Mouse (Mus musculus): ENCODE data around the gene Psmb3. TPM values are rescaled to one million over a fixed set of nuclear protein-coding genes. Genes with fewer than 3 reads are reported as not detected.

Psmb3 gene
- polyA plus RNA-seq, 1 experiment = 330 TPM

DNA sequence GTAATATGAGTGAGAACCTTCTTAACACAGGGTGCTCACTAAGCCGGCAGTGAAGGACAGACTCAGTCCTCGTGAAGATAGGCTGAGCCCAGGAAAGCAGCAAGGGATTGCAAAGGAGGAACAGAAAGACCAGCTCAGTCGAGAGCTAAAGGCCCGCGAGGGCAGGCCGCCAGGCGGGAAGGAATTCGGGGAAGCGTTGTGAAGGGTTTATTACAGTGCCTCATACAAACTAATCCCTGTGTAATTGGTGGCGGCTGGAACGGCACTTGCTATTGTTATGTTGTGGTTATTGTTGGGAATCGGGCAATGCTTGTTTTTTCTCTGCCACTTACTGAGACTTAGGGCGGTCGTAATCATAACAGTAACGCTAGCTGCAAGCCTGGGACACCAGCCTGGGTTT lies 25.8 kb upstream of the Psmb3 start:
- WGBS = 57% methylated on average over 15 of the region's 15 CpGs
- H3K27me3 ChIP-seq (ENCODE audit: control insufficient read depth, insufficient read depth, low read length) = no peaks in the 10 kb centered on the region
- peaks cover 68% of the 10 kb centered on the region for H3K36me3 ChIP-seq (ENCODE audit: control insufficient read depth, insufficient read depth, low read length)
- TF ChIP-seq POLR2A (IDR thresholded peaks at IDR 0.05; ENCODE audit: low read depth, low read length) (no peak), CTCF (IDR thresholded peaks at IDR 0.05; ENCODE audit: extremely low read depth, insufficient read length, insufficient replicate concordance, low read depth, low read length) (no peak)
- no peak overlapping the region for H3K4me3 ChIP-seq (ENCODE audit: low read depth, low read length)
- H3K4me1 ChIP-seq (ENCODE audit: control insufficient read depth, insufficient read depth, insufficient read length, low read length) = no peaks in the 10 kb centered on the region
- no peak overlapping the region for H3K27ac ChIP-seq (ENCODE audit: insufficient read depth, low read depth, low read length)

DNA sequence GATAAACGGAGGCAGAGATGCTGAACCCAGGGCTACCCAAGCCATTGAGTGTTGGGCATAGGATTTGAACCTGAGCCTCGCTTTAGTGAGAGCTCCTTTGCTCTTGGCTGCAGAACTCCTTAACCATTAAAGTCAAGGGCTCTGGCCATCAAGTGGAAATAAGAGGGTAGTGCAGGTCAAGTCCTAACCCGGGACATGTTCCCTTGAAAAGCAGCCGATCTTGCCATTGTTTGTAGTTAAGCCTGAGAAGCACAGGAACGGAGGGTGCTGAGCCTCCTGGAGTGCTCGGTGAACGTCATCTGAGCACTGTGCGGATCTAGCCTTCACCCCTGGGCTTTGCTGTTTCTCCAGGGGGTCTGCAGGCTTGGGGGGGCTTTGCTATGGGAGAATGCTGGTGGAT lies 25.4 kb upstream of the Psmb3 start:
- no peak for TF ChIP-seq CTCF (IDR thresholded peaks at IDR 0.05; ENCODE audit: extremely low read depth, insufficient read length, insufficient replicate concordance, low read depth, low read length)
- 87% methylated on average over 8 of the region's 8 CpGs for WGBS
- no peak overlapping the region for H3K4me3 ChIP-seq (ENCODE audit: low read depth, low read length)
- H3K27me3 ChIP-seq (ENCODE audit: control insufficient read depth, insufficient read depth, low read length) = no peaks in the 10 kb centered on the region
- no peak overlapping the region for H3K27ac ChIP-seq (ENCODE audit: insufficient read depth, low read depth, low read length)
- no peaks in the 10 kb centered on the region for H3K4me1 ChIP-seq (ENCODE audit: control insufficient read depth, insufficient read depth, insufficient read length, low read length)
- H3K36me3 ChIP-seq (ENCODE audit: control insufficient read depth, insufficient read depth, low read length) = peaks cover 65% of the 10 kb centered on the region

DNA sequence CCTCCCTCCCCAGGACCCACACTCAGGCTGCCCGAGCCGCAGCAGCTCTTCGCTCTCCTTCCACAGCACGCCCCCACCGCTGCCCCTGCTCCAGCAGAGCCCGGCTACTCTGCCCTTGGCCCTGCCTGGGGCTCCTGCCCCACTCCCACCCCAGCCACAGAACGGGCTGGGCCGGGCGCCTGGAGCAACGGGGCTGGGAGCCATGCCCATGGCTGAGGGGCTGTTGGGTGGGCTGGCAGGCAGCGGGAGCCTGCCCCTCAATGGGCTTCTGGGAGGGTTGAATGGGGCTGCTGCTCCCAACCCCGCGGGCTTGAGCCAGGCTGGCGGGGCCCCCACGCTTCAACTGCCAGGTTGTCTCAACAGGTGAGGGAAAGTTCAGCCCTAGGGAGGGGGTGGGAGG lies 24.9 kb upstream of the Psmb3 start:
- no peaks in the 10 kb centered on the region for H3K4me1 ChIP-seq (ENCODE audit: control insufficient read depth, insufficient read depth, insufficient read length, low read length)
- no peak overlapping the region for H3K27ac ChIP-seq (ENCODE audit: insufficient read depth, low read depth, low read length)
- no peak for TF ChIP-seq CTCF (IDR thresholded peaks at IDR 0.05; ENCODE audit: extremely low read depth, insufficient read length, insufficient replicate concordance, low read depth, low read length)
- TF ChIP-seq POLR2A (IDR thresholded peaks at IDR 0.05; ENCODE audit: low read depth, low read length) = no peak
- no peak overlapping the region for H3K4me3 ChIP-seq (ENCODE audit: low read depth, low read length)
- peaks cover 60% of the 10 kb centered on the region for H3K36me3 ChIP-seq (ENCODE audit: control insufficient read depth, insufficient read depth, low read length)
- H3K27me3 ChIP-seq (ENCODE audit: control insufficient read depth, insufficient read depth, low read length) = no peaks in the 10 kb centered on the region
- WGBS = 96% methylated on average over 15 of the region's 15 CpGs

DNA sequence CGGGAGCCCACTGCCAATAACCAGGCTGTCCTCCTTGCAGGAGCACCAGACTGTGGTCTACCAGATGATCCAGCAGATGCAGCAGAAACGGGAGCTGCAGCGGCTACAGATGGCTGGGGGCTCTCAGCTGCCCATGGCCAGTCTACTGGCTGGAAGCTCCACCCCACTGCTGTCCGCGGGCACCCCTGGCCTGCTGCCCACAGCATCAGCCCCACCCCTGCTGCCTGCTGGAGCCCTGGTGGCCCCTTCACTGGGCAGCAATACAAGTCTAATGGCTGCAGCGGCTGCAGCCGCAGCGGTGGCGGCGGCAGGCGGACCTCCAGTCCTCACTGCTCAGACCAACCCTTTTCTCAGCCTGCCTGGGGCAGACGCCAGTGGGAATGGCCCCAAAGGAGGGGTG lies 22.8 kb upstream of the Psmb3 start:
- no peak overlapping the region for H3K27ac ChIP-seq (ENCODE audit: insufficient read depth, low read depth, low read length)
- TF ChIP-seq CTCF (IDR thresholded peaks at IDR 0.05; ENCODE audit: extremely low read depth, insufficient read length, insufficient replicate concordance, low read depth, low read length) (no peak), POLR2A (IDR thresholded peaks at IDR 0.05; ENCODE audit: low read depth, low read length) (no peak)
- peaks cover 41% of the 10 kb centered on the region for H3K36me3 ChIP-seq (ENCODE audit: control insufficient read depth, insufficient read depth, low read length)
- WGBS = 77% methylated on average over 12 of the region's 12 CpGs
- H3K4me3 ChIP-seq (ENCODE audit: low read depth, low read length) = no peak overlapping the region
- peaks cover 15% of the 10 kb centered on the region for H3K4me1 ChIP-seq (ENCODE audit: control insufficient read depth, insufficient read depth, insufficient read length, low read length)
- no peaks in the 10 kb centered on the region for H3K27me3 ChIP-seq (ENCODE audit: control insufficient read depth, insufficient read depth, low read length)

DNA sequence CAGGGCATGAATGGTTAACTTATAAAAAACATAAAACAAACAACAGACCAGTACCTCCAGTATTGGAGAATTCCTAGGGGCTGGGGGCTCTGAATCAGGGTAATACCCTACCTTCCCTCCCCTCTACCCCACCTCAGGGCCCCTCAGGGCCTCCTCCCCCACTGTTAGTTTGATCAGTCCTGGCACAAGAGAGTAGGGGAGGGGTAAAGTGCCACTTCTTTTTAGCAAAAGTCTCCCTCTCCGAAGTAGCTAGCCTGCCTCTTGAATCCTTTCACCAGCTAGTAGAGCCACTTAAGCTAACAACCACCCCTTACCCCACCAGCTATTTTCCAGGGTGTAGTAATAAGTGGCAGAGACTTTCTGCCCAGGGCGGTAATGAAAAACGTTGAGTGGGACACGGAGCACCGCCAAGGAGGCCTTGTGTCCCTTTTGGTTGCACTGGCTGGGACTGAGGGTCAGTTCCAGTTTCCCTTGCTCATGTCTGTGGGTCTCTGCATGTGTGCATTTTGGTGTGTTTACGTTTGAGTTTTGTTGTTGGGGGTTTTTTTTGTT lies 20.6 kb upstream of the Psmb3 start:
- 82% methylated on average over 6 of the region's 6 CpGs for whole genome bisulfite sequencing
- Histone ChIP-seq H3K27me3 (ENCODE audit: control insufficient read depth, insufficient read depth, low read length) (no peaks in the 10 kb centered on the region), H3K4me3 (ENCODE audit: low read depth, low read length) (no peak overlapping the region), H3K4me1 (ENCODE audit: control insufficient read depth, insufficient read depth, insufficient read length, low read length) (peaks cover 24% of the 10 kb centered on the region), H3K36me3 (ENCODE audit: control insufficient read depth, insufficient read depth, low read length) (peaks cover 25% of the 10 kb centered on the region), H3K27ac (ENCODE audit: insufficient read depth, low read depth, low read length) (no peak overlapping the region)
- no peak for TF ChIP-seq POLR2A (IDR thresholded peaks at IDR 0.05; ENCODE audit: low read depth, low read length)
- no peak for TF ChIP-seq CTCF (IDR thresholded peaks at IDR 0.05; ENCODE audit: extremely low read depth, insufficient read length, insufficient replicate concordance, low read depth, low read length)

DNA sequence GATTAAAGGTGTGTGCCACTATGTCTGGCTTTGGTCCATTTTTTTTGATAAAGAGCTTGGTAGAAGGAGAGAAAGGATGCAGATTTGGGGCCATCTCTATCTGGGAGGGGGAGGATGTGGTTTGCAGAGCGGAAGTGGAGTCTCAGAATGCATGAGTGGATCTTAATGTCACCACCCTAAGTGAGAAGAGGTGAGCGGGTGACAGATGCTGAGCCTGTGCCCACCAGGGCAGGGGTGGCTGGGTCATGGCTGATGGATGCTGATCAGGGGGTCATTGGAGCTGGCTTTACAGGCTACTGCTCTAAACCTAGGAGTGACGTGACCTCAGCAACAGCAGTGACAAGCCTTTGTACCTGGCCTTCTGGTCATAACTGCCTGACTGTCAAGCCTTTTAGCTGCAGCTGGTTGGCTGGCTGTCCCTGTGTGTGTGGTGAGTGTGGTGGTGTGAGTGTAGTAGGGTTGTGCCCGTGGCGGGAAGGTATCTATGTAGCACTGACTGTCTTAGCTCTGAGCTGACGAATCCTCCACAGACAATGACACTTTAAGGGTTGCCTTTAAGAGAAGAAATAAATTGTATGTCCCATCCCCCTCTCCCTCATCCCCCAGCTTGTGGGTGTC lies 19.0 kb upstream of the Psmb3 start:
- Histone ChIP-seq H3K27me3 (ENCODE audit: control insufficient read depth, insufficient read depth, low read length) (no peaks in the 10 kb centered on the region), H3K36me3 (ENCODE audit: control insufficient read depth, insufficient read depth, low read length) (peaks cover 28% of the 10 kb centered on the region), H3K4me3 (ENCODE audit: low read depth, low read length) (peak overlapping the region; percentile 0), H3K4me1 (ENCODE audit: control insufficient read depth, insufficient read depth, insufficient read length, low read length) (peaks cover 27% of the 10 kb centered on the region), H3K27ac (ENCODE audit: insufficient read depth, low read depth, low read length) (peak overlapping the region; percentile 73)
- WGBS = 63% methylated on average over 6 of the region's 6 CpGs
- TF ChIP-seq POLR2A (IDR thresholded peaks at IDR 0.05; ENCODE audit: low read depth, low read length) (no peak), CTCF (IDR thresholded peaks at IDR 0.05; ENCODE audit: extremely low read depth, insufficient read length, insufficient replicate concordance, low read depth, low read length) (no peak)

DNA sequence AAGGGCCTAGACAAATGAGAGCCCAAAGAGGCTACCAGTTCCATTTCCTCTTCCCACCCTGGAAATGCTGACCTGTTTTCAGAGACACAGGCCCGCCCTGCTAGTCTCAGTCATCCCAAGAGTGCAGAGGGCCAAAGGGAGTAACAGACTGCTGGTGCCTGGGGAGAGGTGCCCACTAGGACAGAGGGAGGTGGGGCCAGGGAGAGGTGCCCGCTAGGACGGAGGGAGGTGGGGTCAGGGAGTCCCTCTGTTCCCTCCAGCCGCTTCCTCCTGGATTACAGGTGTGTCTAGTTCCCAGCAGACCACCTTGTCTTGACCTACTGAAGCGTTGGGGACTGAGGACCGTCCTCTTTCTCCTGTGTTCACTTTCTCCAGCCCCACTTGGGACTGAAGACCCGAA lies 18.4 kb upstream of the Psmb3 start:
- peaks cover 27% of the 10 kb centered on the region for H3K36me3 ChIP-seq (ENCODE audit: control insufficient read depth, insufficient read depth, low read length)
- TF ChIP-seq POLR2A (IDR thresholded peaks at IDR 0.05; ENCODE audit: low read depth, low read length) (no peak), CTCF (IDR thresholded peaks at IDR 0.05; ENCODE audit: extremely low read depth, insufficient read length, insufficient replicate concordance, low read depth, low read length) (no peak)
- WGBS = 28% methylated on average over 7 of the region's 7 CpGs
- peak overlapping the region; percentile 73 for H3K27ac ChIP-seq (ENCODE audit: insufficient read depth, low read depth, low read length)
- peaks cover 27% of the 10 kb centered on the region for H3K4me1 ChIP-seq (ENCODE audit: control insufficient read depth, insufficient read depth, insufficient read length, low read length)
- no peak overlapping the region for H3K4me3 ChIP-seq (ENCODE audit: low read depth, low read length)
- no peaks in the 10 kb centered on the region for H3K27me3 ChIP-seq (ENCODE audit: control insufficient read depth, insufficient read depth, low read length)
